Mouse (Mus musculus) heart, embryonic 14.5 days (tissue): ENCODE measurements around the gene Evc. TPM values are rescaled to one million over a fixed set of nuclear protein-coding genes. Genes with fewer than 3 reads are reported as not detected.

ENCODE experiments used
- ATAC-seq: fragments of 200-750 bp; cut with Nextera tagmentation; 2 replicates; pipeline ENCODE4 v1.8.0; 2017; ENCODE audit warnings: low read depth, moderate TSS enrichment; ENCODE audit not compliant: insufficient number of reproducible peaks, insufficient read depth, low FRiP score
- H3K27ac ChIP-seq, 2 experiments: fragments of 200-500 bp in 1 of 2; fragments of 300-500 bp in 1 of 2; sonication (generic) in 1 of 2; replicated peaks in 1 of 2; 2 replicates each; pipeline ENCODE4 v1.5.1; 2012 to 2014; ENCODE audit warnings: low read depth in 2 of 2, low read length in 2 of 2, control low read depth in 1 of 2, mild to moderate bottlenecking in 1 of 2, mixed read lengths in 1 of 2; ENCODE audit not compliant: control insufficient read depth in 1 of 2, insufficient read depth in 1 of 2
- H3K27me3 ChIP-seq: fragments of 300-500 bp; sonication (generic); 2 replicates; pipeline ENCODE4 v1.6.1; 2014; ENCODE audit warnings: mild to moderate bottlenecking, low read length, control low read depth; ENCODE audit not compliant: control insufficient read depth, insufficient read depth
- H3K36me3 ChIP-seq: fragments of 300-500 bp; sonication (generic); 2 replicates; pipeline ENCODE4 v1.6.1; 2014; ENCODE audit warnings: mild to moderate bottlenecking, control low read depth, low read length, mixed read lengths; ENCODE audit not compliant: control insufficient read depth, insufficient read depth
- H3K4me1 ChIP-seq, 2 experiments: fragments of 200-500 bp in 1 of 2; fragments of 300-500 bp in 1 of 2; sonication (generic) in 1 of 2; 2 replicates each; pipeline ENCODE4 v1.6.1; 2012 to 2014; ENCODE audit warnings: low read length in 2 of 2, control low read depth in 1 of 2, mixed read lengths in 1 of 2; ENCODE audit not compliant: control insufficient read depth in 2 of 2, insufficient read depth in 2 of 2
- H3K4me2 ChIP-seq: fragments of 300-500 bp; sonication (generic); 2 replicates; pipeline ENCODE4 v1.6.1; 2014; ENCODE audit warnings: mild to moderate bottlenecking, low read length
- H3K4me3 ChIP-seq, 2 experiments: fragments of 200-500 bp in 1 of 2; fragments of 300-500 bp in 1 of 2; sonication (generic) in 1 of 2; 2 replicates each; pipeline ENCODE4 v1.5.1; 2012 to 2014; ENCODE audit warnings: low read length in 2 of 2, mild to moderate bottlenecking in 2 of 2, control low read depth in 1 of 2, low read depth in 1 of 2, moderate library complexity in 1 of 2; ENCODE audit not compliant: control insufficient read depth in 1 of 2, insufficient read depth in 1 of 2
- H3K9ac ChIP-seq: fragments of 300-500 bp; sonication (generic); 2 replicates; pipeline ENCODE4 v1.6.1; 2014; ENCODE audit warnings: mild to moderate bottlenecking, low read length
- H3K9me3 ChIP-seq: fragments of 300-500 bp; sonication (generic); 2 replicates; pipeline ENCODE4 v1.6.1; 2016; ENCODE audit warnings: low read length, control low read depth; ENCODE audit not compliant: control insufficient read depth
- WGBS: fragments of 180-500 bp; shearing (Covaris S2); extraction: QIAGEN DNeasy Blood & Tissue Kit; methylation state at CpG from one replicate; pipeline ENCODE4 v1.1.7; 2014; 5-methylcytosine and 5-hydroxymethylcytosine counted together
- polyA plus RNA-seq: library from polyadenylated mRNA; unstranded; fragments of >200 nt; fragmentation: Nextera tagmentation; extraction: Ambion mirVana; gene quantifications from 2 replicates; pipeline ENCODE4 v1.2.1, GENCODE M21; 2014

Evc gene
- polyA plus RNA-seq, 1 experiment from 2014 or later: 3.7 TPM

GRCm38 (mm10) chr5:37362618-37363017 lies 25.9 kb upstream of the Evc start:
- no peak overlapping the region for H3K27ac ChIP-seq
- 19% methylated on average over 4 of the region's 5 CpGs for WGBS
- no peak overlapping the region for H3K4me3 ChIP-seq
- ATAC-seq: peak; percentile 43; the same call in 1 of the 2 replicates
- H3K4me2 ChIP-seq: no peak overlapping the region
- H3K27me3 ChIP-seq: no peaks in the 10 kb centered on the region
- peaks cover 10 to 15% of the 10 kb centered on the region in 2 experiments for H3K4me1 ChIP-seq
- H3K9me3 ChIP-seq: no peaks in the 10 kb centered on the region
- H3K36me3 ChIP-seq: 0 out of 2 replicates have a peak, but pooled peaks cover 6% of the 10 kb centered on the region
- no peak overlapping the region for H3K9ac ChIP-seq

GRCm38 (mm10) chr5:37356027-37356426 lies 19.3 kb upstream of the Evc start:
- WGBS: 82% methylated on average over 8 of the region's 8 CpGs
- Histone ChIP-seq H3K36me3 (peaks cover 32% of the 10 kb centered on the region), H3K27me3 (no peaks in the 10 kb centered on the region), H3K4me2 (no peak overlapping the region), H3K9ac (no peak overlapping the region), H3K9me3 (no peaks in the 10 kb centered on the region), H3K27ac (no peak overlapping the region), H3K4me1 (no peaks in the 10 kb centered on the region), H3K4me3 (no peak overlapping the region)
- ATAC-seq: no peak

- WGBS: 71% methylated on average over 4 of the region's 4 CpGs
- no peak overlapping the region for H3K9ac ChIP-seq
- no peaks in the 10 kb centered on the region for H3K9me3 ChIP-seq
- H3K4me3 ChIP-seq: no peak overlapping the region
- ATAC-seq: no peak
- peaks cover 42% of the 10 kb centered on the region for H3K36me3 ChIP-seq
- H3K27me3 ChIP-seq: no peaks in the 10 kb centered on the region
- no peak overlapping the region for H3K27ac ChIP-seq
- H3K4me1 ChIP-seq: no peaks in the 10 kb centered on the region
- H3K4me2 ChIP-seq: no peak overlapping the region
Measured at GRCm38 (mm10) chr5:37354385-37354784, 17.7 kb upstream of the Evc start.

- no peak for ATAC-seq
- 95% methylated on average over 2 of the region's 2 CpGs for WGBS
- Histone ChIP-seq H3K9me3 (no peaks in the 10 kb centered on the region), H3K4me2 (no peak overlapping the region), H3K4me1 (no peaks in the 10 kb centered on the region), H3K27ac (no peak overlapping the region), H3K4me3 (no peak overlapping the region), H3K9ac (no peak overlapping the region), H3K36me3 (peaks cover 46% of the 10 kb centered on the region), H3K27me3 (no peaks in the 10 kb centered on the region)
Measured at GRCm38 (mm10) chr5:37351791-37352190, 15.1 kb upstream of the Evc start.

- WGBS: 77% methylated on average over 2 of the region's 2 CpGs
- ATAC-seq: no peak
Measured at GRCm38 (mm10) chr5:37343962-37344361, 7.3 kb upstream of the Evc start.

GRCm38 (mm10) chr5:37338288-37338687 lies 1.6 kb upstream of the Evc start, which contains the start of gene Evc2:
TSS of gene Evc2 (plus strand) at chr5:37338499.
- ATAC-seq: peak; percentile 54
- H3K27ac ChIP-seq: peak within 1 kb of the TSS; percentile 25 to 64; a peak in 3 of 4 replicates

More at GRCm38 (mm10) chr5:37343962-37344361, 7.3 kb upstream of the Evc start:
- Histone ChIP-seq H3K4me1 (peaks cover 3 to 4% of the 10 kb centered on the region in 2 experiments; a peak in 2 of 4 replicates), H3K36me3 (peaks cover 17% of the 10 kb centered on the region), H3K4me2 (no peak overlapping the region), H3K9me3 (no peaks in the 10 kb centered on the region), H3K9ac (no peak overlapping the region), H3K27ac (no peak overlapping the region), H3K27me3 (no peaks in the 10 kb centered on the region), H3K4me3 (no peak overlapping the region)

GRCm38 (mm10) chr5:37337696-37338095 lies 1.0 kb upstream of the Evc start:
- Histone ChIP-seq H3K36me3 (no peaks in the 10 kb centered on the region), H3K4me3 (peak overlapping the region in 1 of 2 experiments; percentile 54; a peak in 2 of 4 replicates), H3K27ac (peak overlapping the region in 1 of 2 experiments; percentile 25; a peak in 2 of 4 replicates), H3K27me3 (peaks cover 9% of the 10 kb centered on the region; the same call in 1 of the 2 replicates), H3K9me3 (no peaks in the 10 kb centered on the region), H3K9ac (peak overlapping the region; percentile 72), H3K4me1 (peaks cover 16 to 24% of the 10 kb centered on the region in 2 experiments), H3K4me2 (peak overlapping the region; percentile 75)
- 33% methylated on average over 3 of the region's 3 CpGs for WGBS
- ATAC-seq: no peak

More at GRCm38 (mm10) chr5:37338288-37338687, 1.6 kb upstream of the Evc start, which contains the start of gene Evc2:
- Histone ChIP-seq H3K9ac (peak within 1 kb of the TSS; percentile 75), H3K4me2 (peak within 1 kb of the TSS; percentile 97), H3K9me3 (no peaks in the 10 kb centered on the region), H3K27me3 (peaks cover 9% of the 10 kb centered on the region; the same call in 1 of the 2 replicates), H3K36me3 (0 out of 2 replicates have a peak, but pooled peaks cover 1% of the 10 kb centered on the region), H3K4me1 (peaks cover 16 to 24% of the 10 kb centered on the region in 2 experiments), H3K4me3 (peak within 1 kb of the TSS; percentile 61 to 70)
- WGBS: under 1% methylated on average over 27 of the region's 27 CpGs

GRCm38 (mm10) chr5:37335061-37335460 lies 1.6 kb downstream of the Evc start:
- no peaks in the 10 kb centered on the region for H3K9me3 ChIP-seq
- H3K4me1 ChIP-seq: peaks cover 16 to 24% of the 10 kb centered on the region in 2 experiments
- H3K27me3 ChIP-seq: peaks cover 9% of the 10 kb centered on the region; the same call in 1 of the 2 replicates
- ATAC-seq: no peak
- 83% methylated on average over 3 of the region's 3 CpGs for WGBS
- no peaks in the 10 kb centered on the region for H3K36me3 ChIP-seq
- H3K4me2 ChIP-seq: no peak overlapping the region
- H3K9ac ChIP-seq: no peak overlapping the region
- no peak overlapping the region for H3K27ac ChIP-seq
- no peak overlapping the region for H3K4me3 ChIP-seq
